Mouse (Mus musculus) lung, adult 2 months (tissue): ENCODE measurements around the gene Rufy1.

Experiments used
- CTCF ChIP-seq: fragments of 200-500 bp; IDR thresholded peaks from 2 replicates; pipeline ENCODE4 v1.5.1; 2011; ENCODE audit warnings: mild to moderate bottlenecking, low read length, control low read depth; ENCODE audit not compliant: insufficient read depth
- POLR2A ChIP-seq: fragments of 200-500 bp; IDR thresholded peaks from 2 replicates; pipeline ENCODE4 v1.6.1; 2011; ENCODE audit warnings: low read depth, mild to moderate bottlenecking, control low read depth, low read length, borderline replicate concordance; ENCODE audit errors: extremely low read depth

DNA sequence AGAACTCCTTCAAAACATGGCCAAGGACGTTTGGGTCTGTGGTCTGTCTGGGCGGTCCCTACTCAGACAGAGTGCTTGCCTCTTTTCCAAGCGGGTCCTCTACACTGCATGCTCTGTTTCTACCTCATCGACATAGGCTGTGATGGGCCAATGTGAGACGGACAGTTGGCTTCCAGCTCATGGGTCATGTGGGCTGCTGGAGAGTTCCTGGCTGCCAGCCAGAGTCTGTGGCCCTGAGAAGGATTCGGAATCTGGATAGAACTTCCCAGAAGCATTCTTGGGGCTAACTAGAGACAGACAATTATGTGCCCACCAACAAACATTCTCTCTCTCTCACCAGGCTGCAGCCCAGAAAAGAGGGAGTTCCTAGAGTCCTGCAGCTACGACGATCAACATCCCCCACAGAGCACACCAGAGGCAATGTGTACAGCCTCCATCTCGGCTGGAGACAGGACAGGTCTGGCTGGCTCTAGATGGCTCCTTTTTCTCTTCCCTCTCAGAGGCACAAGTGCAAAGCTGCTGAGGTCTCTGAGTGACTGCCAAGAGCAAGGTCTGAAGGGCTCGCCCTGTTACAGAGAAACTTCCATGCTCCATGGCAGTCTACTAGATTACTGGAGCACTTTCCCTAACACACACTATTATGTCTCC is 27.4 kb downstream of the Rufy1 start:
- TF ChIP-seq CTCF (no peak), POLR2A (no peak)
